Mouse (Mus musculus) cerebellum, adult 2 months (tissue): ENCODE results near the gene Hyal1. TPM values are rescaled to one million over a fixed set of nuclear protein-coding genes. Genes with fewer than 3 reads are reported as not detected.

Source experiments
- DNase-seq, 2 experiments: peaks; one replicate each; pipeline ENCODE4 v3.0.0; 2021
- H3K27ac ChIP-seq: fragments of 200-500 bp; 2 replicates; pipeline ENCODE4 v1.5.1; 2012; ENCODE audit warnings: low read length, control low read depth, inconsistent platforms; ENCODE audit not compliant: insufficient read depth
- H3K27me3 ChIP-seq: fragments of 200-500 bp; 2 replicates; pipeline ENCODE4 v1.6.1; 2012; ENCODE audit warnings: inconsistent platforms, mild to moderate bottlenecking, low read length, moderate library complexity; ENCODE audit not compliant: control insufficient read depth, insufficient read depth
- H3K4me1 ChIP-seq: fragments of 200-500 bp; 2 replicates; pipeline ENCODE4 v1.6.1; 2011; ENCODE audit warnings: low read length; ENCODE audit not compliant: control insufficient read depth, insufficient read depth
- H3K4me3 ChIP-seq: fragments of 200-500 bp; replicated peaks from 2 replicates; pipeline ENCODE3; 2011; ENCODE audit warnings: mild to moderate bottlenecking, low read depth, low read length, control low read depth; ENCODE audit not compliant: insufficient read depth
- CTCF ChIP-seq: fragments of 200-500 bp; IDR thresholded peaks from 2 replicates; pipeline ENCODE4 v1.5.1; 2011; ENCODE audit warnings: low read depth, mild to moderate bottlenecking, control low read depth, low read length, moderate library complexity, borderline replicate concordance; ENCODE audit not compliant: insufficient read depth
- POLR2A ChIP-seq: fragments of 200-500 bp; IDR thresholded peaks from 2 replicates; pipeline ENCODE4 v1.6.1; 2011; ENCODE audit warnings: low read length, control low read depth, borderline replicate concordance; ENCODE audit not compliant: insufficient read depth
- WGBS: fragments of 180-500 bp; shearing (Covaris S2); methylation state at CpG from one replicate; pipeline ENCODE4 v1.1.7; 2018; 5-methylcytosine and 5-hydroxymethylcytosine counted together
- polyA plus RNA-seq: library from polyadenylated mRNA; depleted of rRNA; stranded (reverse); fragments of >200 nt; gene quantifications from 2 replicates; pipeline ENCODE4 v1.2.3, GENCODE M21; 2012

Hyal1 gene
- polyA plus RNA-seq, 1 experiment, result 5.7 TPM

DNA sequence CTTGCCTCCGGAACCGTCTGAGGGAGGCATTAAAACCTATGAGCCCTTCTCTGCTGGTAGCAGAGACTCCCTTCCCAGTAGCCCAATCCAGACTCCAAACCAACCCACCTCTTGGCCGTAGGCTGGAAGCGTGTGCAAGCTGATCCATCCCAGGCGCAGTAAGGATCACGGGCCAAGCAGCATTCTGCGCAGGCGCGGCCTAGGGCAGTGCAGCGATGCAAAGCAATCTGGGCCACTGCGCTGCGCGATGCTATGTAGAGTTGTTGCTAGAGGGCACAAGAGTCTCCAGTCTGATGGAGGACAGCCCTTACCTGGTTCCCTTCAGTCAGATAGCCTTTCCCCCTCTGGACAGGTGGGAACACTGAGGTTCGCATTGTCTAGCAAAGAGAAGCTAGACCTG lies 23.1 kb downstream of the Hyal1 start:
- DNase-seq, result peak; percentile 60 to 73

GRCm38 (mm10) chr9:107600745-107601144 lies 24.0 kb downstream of the Hyal1 start:
- peak in 1 of 2 experiments; percentile 44 for DNase-seq
- H3K4me1 ChIP-seq, result peaks cover 10% of the 10 kb centered on the region
- no peaks in the 10 kb centered on the region for H3K27me3 ChIP-seq
- WGBS, result 79% methylated on average over 12 of the region's 12 CpGs
- H3K27ac ChIP-seq, result no peak overlapping the region
- TF ChIP-seq CTCF (peak; percentile 29; the same call in 1 of the 2 replicates), POLR2A (no peak)
- no peak overlapping the region for H3K4me3 ChIP-seq

More for the DNA sequence above, 23.1 kb downstream of the Hyal1 start:
- WGBS, result 65% methylated on average over 14 of the region's 14 CpGs
- peaks cover 10% of the 10 kb centered on the region for H3K4me1 ChIP-seq
- H3K27me3 ChIP-seq, result no peaks in the 10 kb centered on the region
- no peak for TF ChIP-seq POLR2A
- TF ChIP-seq CTCF, result no peak
- H3K27ac ChIP-seq, result no peak overlapping the region
- no peak overlapping the region for H3K4me3 ChIP-seq

DNA sequence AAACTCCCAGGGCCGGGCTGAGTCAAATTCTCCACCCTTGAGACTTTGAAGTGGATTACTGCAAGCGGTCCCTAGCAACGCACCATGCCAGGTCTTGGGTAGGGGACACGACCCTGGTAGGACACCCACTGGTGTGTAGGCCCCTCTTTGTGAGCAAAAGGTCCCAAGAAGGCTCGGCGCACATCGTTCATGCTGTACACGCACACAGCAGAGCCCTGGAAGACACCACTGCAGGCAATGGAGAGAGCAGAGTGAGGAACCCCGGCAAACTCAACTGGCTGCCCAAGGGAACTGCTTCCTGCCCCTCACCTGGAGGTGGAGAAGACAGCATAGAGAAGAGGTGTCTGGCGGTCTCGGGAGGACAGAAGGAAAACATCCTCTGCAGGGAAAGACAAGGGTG lies 24.5 kb downstream of the Hyal1 start:
- no peak for TF ChIP-seq CTCF
- no peak for TF ChIP-seq POLR2A
- H3K27ac ChIP-seq, result no peak overlapping the region
- WGBS, result 84% methylated on average over 11 of the region's 11 CpGs
- no peaks in the 10 kb centered on the region for H3K27me3 ChIP-seq
- peaks cover 10% of the 10 kb centered on the region for H3K4me1 ChIP-seq
- no peak overlapping the region for H3K4me3 ChIP-seq
- DNase-seq, result no peak

DNA sequence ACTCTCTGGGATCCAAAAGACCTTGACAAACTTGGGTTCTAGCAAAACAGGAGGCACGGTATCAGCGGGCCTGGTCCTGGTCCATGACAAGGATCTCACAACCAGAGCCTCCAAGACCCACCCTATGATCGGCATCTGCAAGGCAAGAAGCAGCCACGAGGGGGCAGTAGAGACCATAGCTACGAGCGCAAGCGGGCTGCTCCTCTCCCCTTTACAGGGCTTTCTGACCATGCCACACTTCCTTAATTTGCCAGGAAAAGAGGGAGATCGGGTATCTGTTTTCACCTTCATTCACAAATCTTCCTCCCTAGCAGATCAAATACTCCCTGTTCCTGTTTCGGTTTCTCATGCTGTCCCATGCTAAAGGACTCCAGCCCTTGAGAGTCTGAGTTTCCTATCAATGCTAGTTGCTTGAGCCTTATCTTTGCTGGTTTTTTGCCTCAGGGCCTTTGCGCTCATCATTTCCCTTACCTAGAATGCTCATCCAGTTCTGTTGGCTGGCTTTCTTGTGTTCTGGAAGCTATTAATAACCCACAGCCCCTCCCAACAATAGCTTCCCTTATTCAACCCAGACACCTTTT lies 25.4 kb downstream of the Hyal1 start:
- TF ChIP-seq CTCF, result peak; percentile 98
- TF ChIP-seq POLR2A, result no peak
- Histone ChIP-seq H3K27me3 (no peaks in the 10 kb centered on the region), H3K27ac (no peak overlapping the region), H3K4me3 (no peak overlapping the region), H3K4me1 (peaks cover 2% of the 10 kb centered on the region; the same call in 1 of the 2 replicates)
- DNase-seq, result peak; percentile 83 to 95
- WGBS, result 10% methylated on average over 10 of the region's 10 CpGs

DNA sequence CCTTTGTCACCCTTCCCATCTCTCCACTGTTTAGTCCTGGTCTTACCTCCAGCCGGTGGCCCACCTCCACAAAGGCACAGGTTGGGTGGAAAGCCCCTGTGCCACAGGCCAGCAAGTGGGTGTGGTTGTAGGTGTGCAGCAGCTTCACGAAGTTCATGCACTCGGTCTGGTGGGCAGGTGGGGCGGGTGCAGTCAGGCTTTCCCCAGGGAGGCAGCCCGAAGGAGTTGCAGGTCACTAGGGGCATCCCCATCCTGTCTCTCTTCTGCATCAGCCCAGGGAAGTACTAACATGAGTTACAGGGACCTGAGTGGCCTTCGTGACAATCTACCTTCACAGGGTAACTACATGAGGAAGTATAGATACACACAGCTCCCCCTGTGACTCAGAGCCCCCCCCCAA lies 26.5 kb downstream of the Hyal1 start:
- H3K27ac ChIP-seq, result no peak overlapping the region
- no peaks in the 10 kb centered on the region for H3K27me3 ChIP-seq
- TF ChIP-seq POLR2A, result no peak
- no peak for TF ChIP-seq CTCF
- no peaks in the 10 kb centered on the region for H3K4me1 ChIP-seq
- DNase-seq, result no peak
- 84% methylated on average over 6 of the region's 6 CpGs for WGBS
- H3K4me3 ChIP-seq, result no peak overlapping the region

DNA sequence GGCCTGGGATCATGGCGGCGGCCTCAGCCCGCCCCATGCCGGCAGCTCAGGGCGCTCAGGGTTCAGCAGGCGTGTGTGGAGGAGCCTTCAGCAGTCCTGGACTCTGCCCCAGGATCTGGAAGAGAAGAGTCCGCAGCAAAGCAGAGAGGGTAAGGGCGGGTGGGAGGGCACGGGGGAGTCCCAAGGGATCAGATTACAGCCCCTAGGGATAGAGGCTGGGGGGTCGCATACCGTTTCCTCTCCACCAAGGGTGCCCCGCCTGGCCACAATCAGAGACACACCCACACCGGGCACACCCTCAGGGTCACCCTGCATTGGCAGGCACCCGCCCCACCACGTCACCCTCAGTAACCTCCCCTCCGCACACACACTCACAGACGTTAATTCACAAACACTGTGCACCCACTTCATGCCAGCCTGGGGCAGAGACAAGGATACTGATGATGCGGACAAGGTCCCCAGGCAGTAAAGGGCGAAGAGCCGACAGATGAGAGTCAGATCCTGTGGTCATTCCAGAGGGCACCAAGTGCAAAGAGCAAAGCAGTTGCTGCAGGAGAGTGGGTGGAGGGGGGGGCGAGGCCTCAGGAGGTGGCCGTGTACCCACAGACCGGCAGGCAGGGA lies 28.4 kb downstream of the Hyal1 start:
- WGBS, result 53% methylated on average over 23 of the region's 23 CpGs
- TF ChIP-seq POLR2A (no peak), CTCF (no peak)
- no peaks in the 10 kb centered on the region for H3K27me3 ChIP-seq
- no peaks in the 10 kb centered on the region for H3K4me1 ChIP-seq
- DNase-seq, result no peak
- H3K27ac ChIP-seq, result no peak overlapping the region
- no peak overlapping the region for H3K4me3 ChIP-seq

DNA sequence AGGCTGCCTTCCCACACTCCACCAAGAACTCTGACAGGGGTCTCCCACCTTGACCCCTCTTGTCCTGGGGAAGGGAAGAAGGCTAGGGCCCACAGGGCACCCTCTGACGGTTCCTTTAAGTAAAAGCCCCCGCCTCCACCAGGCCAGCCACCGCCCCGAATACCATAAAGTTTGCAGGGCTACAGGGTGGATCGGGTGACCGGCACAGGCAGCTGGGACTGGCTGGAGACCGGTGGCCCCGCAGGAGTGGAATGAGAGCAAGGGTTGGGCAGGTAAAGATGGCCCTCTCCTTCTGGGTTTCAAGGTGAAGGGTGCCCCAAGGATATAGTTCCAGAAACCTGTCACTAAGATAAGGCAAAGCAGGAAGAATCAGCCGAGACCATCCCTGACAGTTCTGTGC lies 29.9 kb downstream of the Hyal1 start:
- 48% methylated on average over 9 of the region's 9 CpGs for WGBS
- H3K4me3 ChIP-seq, result no peak overlapping the region
- no peaks in the 10 kb centered on the region for H3K27me3 ChIP-seq
- TF ChIP-seq POLR2A (no peak), CTCF (no peak)
- H3K4me1 ChIP-seq, result peaks cover 2% of the 10 kb centered on the region; the same call in 1 of the 2 replicates
- H3K27ac ChIP-seq, result no peak overlapping the region
- DNase-seq, result no peak

- Histone ChIP-seq H3K27ac (no peak overlapping the region), H3K4me3 (no peak overlapping the region), H3K27me3 (no peaks in the 10 kb centered on the region), H3K4me1 (peaks cover 6% of the 10 kb centered on the region)
- WGBS, result 81% methylated on average over 2 of the region's 2 CpGs
- no peak for TF ChIP-seq POLR2A
- DNase-seq, result no peak
These were observed 30.3 kb downstream of the Hyal1 start for GRCm38 (mm10) chr9:107607036-107607435.
